Mouse (Mus musculus): ENCODE results near the gene Nxt2.

DNA sequence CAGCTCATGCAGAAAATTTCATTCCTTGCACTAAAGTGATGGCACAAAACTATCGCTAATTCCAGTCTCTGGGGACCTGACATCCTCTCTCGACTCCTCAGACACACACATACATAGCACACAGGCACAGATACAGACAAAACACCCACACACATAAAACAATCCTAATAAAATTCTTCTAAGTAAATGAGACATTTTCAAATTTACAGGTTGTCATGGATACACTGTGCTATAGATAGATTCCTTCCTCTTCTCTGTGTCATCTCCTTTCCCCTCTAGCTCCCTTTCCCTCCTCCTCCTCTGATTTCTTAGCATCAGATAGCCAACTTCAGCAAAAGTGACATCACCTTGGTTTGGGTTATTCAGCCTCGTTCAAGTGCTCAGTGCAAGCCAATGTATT, 49.5 kb downstream of the Nxt2 start:
- TF ChIP-seq TAL1 (IDR thresholded peaks at IDR 0.05; ENCODE audit: low read length) = no peak
- TF ChIP-seq GATA1 (IDR thresholded peaks at IDR 0.05; ENCODE audit: low read length) = no peak

Data from erythroblast, embryonic 14.5 days (primary cell).